Mouse (Mus musculus) hindbrain, embryonic 12.5 days (tissue): ENCODE results near the gene Lhx4. TPM values are rescaled to one million over a fixed set of nuclear protein-coding genes. Genes with fewer than 3 reads are reported as not detected.

Experiments
- ATAC-seq: fragments of 200-750 bp; cut with Nextera tagmentation; 2 replicates; pipeline ENCODE4 v1.8.0; 2017; ENCODE audit warnings: moderate TSS enrichment; ENCODE audit not compliant: low FRiP score
- H3K27ac ChIP-seq: fragments of 300-500 bp; sonication (generic); 2 replicates; pipeline ENCODE4 v1.5.1; 2016; ENCODE audit warnings: mild to moderate bottlenecking
- H3K27me3 ChIP-seq: fragments of 300-500 bp; sonication (generic); 2 replicates; pipeline ENCODE4 v1.6.1; 2016; ENCODE audit warnings: mild to moderate bottlenecking
- H3K36me3 ChIP-seq: fragments of 300-500 bp; sonication (generic); 2 replicates; pipeline ENCODE4 v1.6.1; 2016; ENCODE audit warnings: mild to moderate bottlenecking
- H3K4me1 ChIP-seq: fragments of 300-500 bp; sonication (generic); 2 replicates; pipeline ENCODE4 v1.6.1; 2016
- H3K4me2 ChIP-seq: fragments of 300-500 bp; sonication (generic); replicated peaks from 2 replicates; pipeline ENCODE4 v1.6.1; 2016; ENCODE audit warnings: mild to moderate bottlenecking
- H3K4me3 ChIP-seq: fragments of 300-500 bp; sonication (generic); 2 replicates; pipeline ENCODE4 v1.5.1; 2016; ENCODE audit warnings: mild to moderate bottlenecking
- H3K9ac ChIP-seq: fragments of 300-500 bp; sonication (generic); 2 replicates; pipeline ENCODE4 v1.6.1; 2016; ENCODE audit warnings: mild to moderate bottlenecking, moderate library complexity
- H3K9me3 ChIP-seq: fragments of 300-500 bp; sonication (generic); replicated peaks from 2 replicates; pipeline ENCODE4 v1.6.1; 2016; ENCODE audit warnings: mild to moderate bottlenecking
- WGBS: fragments of 180-500 bp; shearing (Covaris S2); methylation state at CpG from one replicate; pipeline ENCODE4 v1.1.7; 2016; 5-methylcytosine and 5-hydroxymethylcytosine counted together
- polyA plus RNA-seq: library from polyadenylated mRNA; unstranded; fragments of >200 nt; fragmentation: Nextera tagmentation; extraction: Ambion mirVana; gene quantifications from 2 replicates; pipeline ENCODE4 v1.2.1, GENCODE M21; 2016

Lhx4 gene
- polyA plus RNA-seq, 1 experiment from 2014 or later, result 8.6 TPM

DNA sequence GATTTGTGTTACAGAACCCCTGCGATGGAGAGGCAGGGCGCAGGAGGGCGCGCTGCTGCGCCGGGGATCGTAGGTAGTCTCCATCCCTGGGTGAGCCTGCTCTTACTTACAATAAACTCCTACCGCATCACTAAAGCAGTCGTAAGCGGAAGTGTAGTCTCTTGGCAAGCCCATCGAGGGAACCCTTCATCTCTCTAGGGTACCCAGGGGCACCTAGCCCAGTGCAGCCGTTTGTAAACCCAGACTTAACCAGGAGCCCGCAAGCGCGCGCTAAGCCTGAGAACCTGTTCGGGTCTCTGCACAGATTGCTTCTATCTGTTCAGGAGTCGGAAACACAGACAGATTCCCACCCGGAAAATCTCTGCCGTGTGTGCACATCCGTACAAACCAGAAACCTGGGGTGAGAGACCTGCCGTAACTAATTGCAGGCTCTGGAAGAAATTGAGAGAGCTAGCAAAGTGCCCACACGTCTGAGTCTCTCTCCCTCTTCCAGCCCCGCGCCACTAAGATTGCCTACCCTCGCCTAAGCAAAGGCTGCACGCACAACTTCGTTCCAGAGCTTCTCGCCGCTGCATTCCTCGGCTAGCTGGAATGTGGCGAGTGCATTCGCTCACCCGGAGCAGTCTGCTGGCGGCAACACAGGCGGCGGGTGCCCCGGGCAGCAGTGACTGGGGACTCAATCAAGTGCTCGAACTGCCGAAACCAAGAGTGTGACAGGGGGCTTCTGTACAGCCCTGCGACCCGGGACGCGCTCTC lies 10.7 kb downstream of the Lhx4 start:
- no peak for ATAC-seq
- no peaks in the 10 kb centered on the region for H3K36me3 ChIP-seq

DNA sequence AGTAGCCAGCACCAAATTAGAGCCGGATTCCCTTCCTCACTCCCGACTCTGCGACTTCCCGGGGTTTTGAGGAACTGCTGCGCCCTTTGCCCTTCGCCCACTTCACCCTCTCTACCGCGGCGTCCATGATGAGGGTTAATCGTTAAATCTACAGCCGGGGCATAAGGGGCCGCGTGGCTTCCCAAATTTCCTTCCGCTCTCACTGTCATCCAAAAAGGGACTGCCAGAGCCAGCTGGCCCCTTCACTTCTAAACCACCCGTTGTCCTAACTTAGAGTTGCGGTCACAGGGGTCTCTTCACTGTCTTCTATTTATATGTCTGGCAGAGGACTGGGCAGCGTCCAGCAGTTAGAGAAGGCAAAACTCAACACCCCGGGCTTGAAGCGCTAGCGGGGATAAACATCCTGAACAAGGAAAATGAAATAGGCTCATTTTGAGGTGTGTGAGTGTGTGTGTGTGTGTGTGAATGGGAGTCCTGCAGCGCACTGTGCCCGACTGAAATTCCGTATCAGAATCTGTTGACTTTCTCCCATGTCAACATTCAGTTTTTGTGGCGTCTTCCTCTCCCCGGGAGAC lies 13.6 kb downstream of the Lhx4 start:
- Histone ChIP-seq H3K36me3 (no peaks in the 10 kb centered on the region), H3K27me3 (peaks cover 98% of the 10 kb centered on the region), H3K4me3 (peak overlapping the region; percentile 8; the same call in 1 of the 2 replicates), H3K9me3 (no peaks in the 10 kb centered on the region), H3K4me2 (no peak overlapping the region), H3K4me1 (peaks cover 25% of the 10 kb centered on the region), H3K27ac (no peak overlapping the region), H3K9ac (no peak overlapping the region)
- under 1% methylated on average over 25 of the region's 25 CpGs for WGBS
- no peak for ATAC-seq

More for the DNA sequence above, 10.7 kb downstream of the Lhx4 start:
- no peak overlapping the region for H3K9ac ChIP-seq
- no peaks in the 10 kb centered on the region for H3K9me3 ChIP-seq
- H3K27me3 ChIP-seq, result peaks cover 92% of the 10 kb centered on the region
- peak overlapping the region; percentile 81 for H3K4me2 ChIP-seq
- H3K4me1 ChIP-seq, result peaks cover 27% of the 10 kb centered on the region
- peak overlapping the region; percentile 44 for H3K4me3 ChIP-seq
- under 1% methylated on average over 44 of the region's 44 CpGs for WGBS
- peak overlapping the region; percentile 26; the same call in 1 of the 2 replicates for H3K27ac ChIP-seq

GRCm38 (mm10) chr1:155737017-155737808 lies 14.3 kb downstream of the Lhx4 start:
- Histone ChIP-seq H3K36me3 (no peaks in the 10 kb centered on the region), H3K4me2 (peak overlapping the region; percentile 21), H3K27ac (no peak overlapping the region), H3K4me3 (peak overlapping the region; percentile 8), H3K4me1 (peaks cover 18% of the 10 kb centered on the region), H3K9me3 (no peaks in the 10 kb centered on the region), H3K9ac (no peak overlapping the region), H3K27me3 (peaks cover 98% of the 10 kb centered on the region)
- under 1% methylated on average over 57 of the region's 58 CpGs for WGBS
- no peak for ATAC-seq

GRCm38 (mm10) chr1:155736096-155736825 lies 15.2 kb downstream of the Lhx4 start:
- Histone ChIP-seq H3K9ac (no peak overlapping the region), H3K9me3 (no peaks in the 10 kb centered on the region), H3K27me3 (peaks cover 98% of the 10 kb centered on the region), H3K4me3 (peak overlapping the region; percentile 8; the same call in 1 of the 2 replicates), H3K36me3 (no peaks in the 10 kb centered on the region), H3K4me1 (peaks cover 8% of the 10 kb centered on the region), H3K27ac (no peak overlapping the region), H3K4me2 (no peak overlapping the region)
- ATAC-seq, result no peak
- under 1% methylated on average over 26 of the region's 26 CpGs for WGBS

- H3K9me3 ChIP-seq, result no peaks in the 10 kb centered on the region
- H3K27me3 ChIP-seq, result peaks cover 96% of the 10 kb centered on the region
- H3K4me3 ChIP-seq, result no peak overlapping the region
- 1% methylated on average over 2 of the region's 2 CpGs for whole genome bisulfite sequencing
- peaks cover 7% of the 10 kb centered on the region; the same call in 1 of the 2 replicates for H3K4me1 ChIP-seq
- H3K9ac ChIP-seq, result no peak overlapping the region
- no peak for ATAC-seq
- no peaks in the 10 kb centered on the region for H3K36me3 ChIP-seq
- no peak overlapping the region for H3K27ac ChIP-seq
- H3K4me2 ChIP-seq, result no peak overlapping the region
Observed at GRCm38 (mm10) chr1:155731156-155731555, 20.3 kb downstream of the Lhx4 start.

DNA sequence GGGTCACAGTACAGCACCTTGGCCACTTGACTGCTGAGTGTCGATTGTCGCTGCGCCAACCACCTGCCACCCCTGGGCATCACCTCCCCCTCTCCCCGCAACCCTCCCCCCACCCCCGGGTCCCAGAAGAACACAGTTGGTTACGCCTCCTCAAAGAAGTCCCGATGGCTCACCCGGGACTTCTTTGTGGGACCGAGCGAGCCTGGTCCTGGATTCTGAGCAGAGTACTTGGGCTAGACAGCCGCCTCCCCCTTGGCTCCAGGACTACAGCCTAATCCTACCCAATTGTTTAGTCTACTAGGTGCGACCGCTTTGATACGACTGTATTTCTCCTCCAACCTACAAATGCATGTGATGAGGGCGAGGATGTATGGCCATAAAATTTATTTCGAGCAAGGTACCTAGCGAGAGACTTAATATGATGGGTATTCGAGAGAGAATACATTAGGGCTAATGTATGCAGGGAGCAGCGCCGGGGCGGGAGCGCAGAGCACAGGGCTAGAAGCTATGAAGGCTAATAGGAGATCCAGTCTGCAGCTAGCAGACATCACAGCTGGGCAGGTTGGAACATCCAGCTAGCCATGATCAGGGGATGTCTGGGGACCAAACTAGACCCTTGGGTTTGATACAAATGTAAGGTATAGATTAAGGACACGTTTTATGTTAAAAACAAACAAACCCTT lies 22.2 kb downstream of the Lhx4 start:
- H3K27ac ChIP-seq, result no peak overlapping the region
- no peak overlapping the region for H3K9ac ChIP-seq
- no peaks in the 10 kb centered on the region for H3K9me3 ChIP-seq
- H3K36me3 ChIP-seq, result no peaks in the 10 kb centered on the region
- WGBS, result under 1% methylated on average over 23 of the region's 23 CpGs
- H3K27me3 ChIP-seq, result peaks cover 97% of the 10 kb centered on the region
- H3K4me1 ChIP-seq, result peaks cover 7% of the 10 kb centered on the region; the same call in 1 of the 2 replicates
- peak overlapping the region; percentile 32 for H3K4me2 ChIP-seq
- H3K4me3 ChIP-seq, result no peak overlapping the region
- ATAC-seq, result peak; percentile 63; the same call in 1 of the 2 replicates

DNA sequence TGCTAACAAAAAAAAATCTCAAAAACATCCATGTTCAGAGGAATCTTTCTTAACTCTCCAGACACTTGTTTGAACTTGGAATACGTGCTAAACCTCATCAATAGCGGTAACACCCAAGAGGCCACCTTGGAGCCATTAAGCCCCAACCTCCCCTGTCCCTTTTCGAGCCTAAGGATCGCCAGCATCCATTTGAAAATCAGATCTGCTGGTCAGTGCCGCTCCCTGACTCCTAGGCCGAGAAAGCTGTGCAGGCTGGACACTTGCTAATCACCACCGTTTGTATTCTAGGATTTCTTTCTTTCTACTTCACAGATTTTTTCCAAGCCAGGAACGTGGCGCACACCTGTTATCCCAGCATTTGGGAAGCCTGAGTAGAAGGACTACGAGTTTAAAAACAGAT lies 23.7 kb downstream of the Lhx4 start:
- Histone ChIP-seq H3K4me3 (no peak overlapping the region), H3K9me3 (no peaks in the 10 kb centered on the region), H3K27me3 (peaks cover 97% of the 10 kb centered on the region), H3K4me2 (no peak overlapping the region), H3K27ac (no peak overlapping the region), H3K9ac (no peak overlapping the region), H3K4me1 (peaks cover 7% of the 10 kb centered on the region; the same call in 1 of the 2 replicates), H3K36me3 (no peaks in the 10 kb centered on the region)
- 25% methylated on average over 10 of the region's 10 CpGs for WGBS
- ATAC-seq, result no peak

DNA sequence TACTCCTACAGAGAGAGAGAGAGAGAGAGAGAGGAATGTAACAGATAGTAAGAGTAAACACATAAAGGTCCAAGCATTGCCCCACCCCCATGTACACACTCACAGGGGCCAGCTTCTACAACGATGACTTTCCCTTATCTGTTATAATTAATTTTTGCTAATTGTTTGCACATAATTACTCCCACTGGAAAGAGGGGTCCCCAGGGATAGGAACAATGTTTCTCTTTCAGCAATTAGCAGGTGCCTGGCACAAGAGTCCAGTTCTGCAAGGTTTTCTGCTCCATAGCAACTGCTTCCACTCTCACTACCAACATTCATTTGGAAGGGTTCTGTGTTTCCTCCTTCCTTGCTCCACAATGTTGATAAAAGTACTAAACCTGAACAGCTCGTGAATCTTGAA lies 25.6 kb downstream of the Lhx4 start:
- no peaks in the 10 kb centered on the region for H3K9me3 ChIP-seq

GRCm38 (mm10) chr1:155724301-155724700 lies 27.2 kb downstream of the Lhx4 start:
- ATAC-seq, result no peak
- H3K4me3 ChIP-seq, result no peak overlapping the region
- no peak overlapping the region for H3K27ac ChIP-seq
- no peak overlapping the region for H3K4me2 ChIP-seq
- peaks cover 94% of the 10 kb centered on the region for H3K27me3 ChIP-seq
- 80% methylated on average over 3 of the region's 3 CpGs for WGBS
- peaks cover 8% of the 10 kb centered on the region; the same call in 1 of the 2 replicates for H3K4me1 ChIP-seq
- no peaks in the 10 kb centered on the region for H3K36me3 ChIP-seq
- H3K9ac ChIP-seq, result no peak overlapping the region
- H3K9me3 ChIP-seq, result no peaks in the 10 kb centered on the region

More for the DNA sequence above, 25.6 kb downstream of the Lhx4 start:
- H3K4me3 ChIP-seq, result no peak overlapping the region
- H3K4me1 ChIP-seq, result peaks cover 10% of the 10 kb centered on the region; the same call in 1 of the 2 replicates
- H3K9ac ChIP-seq, result no peak overlapping the region
- H3K4me2 ChIP-seq, result no peak overlapping the region
- ATAC-seq, result no peak
- peaks cover 96% of the 10 kb centered on the region for H3K27me3 ChIP-seq
- no peaks in the 10 kb centered on the region for H3K36me3 ChIP-seq
- no peak overlapping the region for H3K27ac ChIP-seq
- 65% methylated on average over 2 of the region's 2 CpGs for WGBS

- H3K4me3 ChIP-seq, result no peak overlapping the region
- H3K36me3 ChIP-seq, result no peaks in the 10 kb centered on the region
- no peak overlapping the region for H3K9ac ChIP-seq
- H3K4me1 ChIP-seq, result peaks cover 7% of the 10 kb centered on the region; the same call in 1 of the 2 replicates
- no peak overlapping the region for H3K27ac ChIP-seq
- ATAC-seq, result peak; percentile 34; the same call in 1 of the 2 replicates
- peaks cover 78% of the 10 kb centered on the region for H3K27me3 ChIP-seq
- peak overlapping the region; percentile 33 for H3K4me2 ChIP-seq
- H3K9me3 ChIP-seq, result no peaks in the 10 kb centered on the region
- under 1% methylated on average over 13 of the region's 13 CpGs for WGBS
Observed at GRCm38 (mm10) chr1:155722185-155722584, 29.3 kb downstream of the Lhx4 start.

DNA sequence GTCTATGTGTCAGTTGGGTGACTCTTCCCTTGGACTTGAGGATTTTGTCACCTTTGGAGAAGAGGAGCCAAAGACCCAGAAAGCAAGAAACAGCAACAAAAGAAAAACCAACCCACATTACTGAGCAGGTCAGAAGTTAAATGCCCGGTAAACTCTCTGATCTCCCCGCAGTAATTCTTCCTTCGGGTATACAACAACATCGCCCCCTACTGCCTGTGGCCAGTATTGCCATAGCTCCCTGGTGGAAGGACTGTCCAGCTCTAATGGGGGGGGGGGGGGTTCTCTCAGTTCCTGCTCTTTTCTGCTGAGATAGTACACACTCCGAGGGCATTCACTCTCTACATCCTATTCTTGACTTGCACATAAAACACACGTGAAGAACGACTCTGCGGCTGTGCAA lies 30.0 kb downstream of the Lhx4 start:
- no peaks in the 10 kb centered on the region for H3K9me3 ChIP-seq
- WGBS, result 34% methylated on average over 8 of the region's 8 CpGs
- H3K27ac ChIP-seq, result no peak overlapping the region
- H3K4me2 ChIP-seq, result no peak overlapping the region
- H3K36me3 ChIP-seq, result no peaks in the 10 kb centered on the region
- H3K27me3 ChIP-seq, result peaks cover 73% of the 10 kb centered on the region
- H3K9ac ChIP-seq, result no peak overlapping the region
- ATAC-seq, result 0 out of 2 replicates have a peak, but pooled peaks have one; percentile 6
- H3K4me3 ChIP-seq, result no peak overlapping the region
- H3K4me1 ChIP-seq, result peaks cover 7% of the 10 kb centered on the region; the same call in 1 of the 2 replicates
